Mouse (Mus musculus): Measurements from ENCODE around the gene Asb7. TPM values are rescaled to one million over a fixed set of nuclear protein-coding genes. Genes with fewer than 3 reads are reported as not detected.

The Asb7 gene
- polyA plus RNA-seq, 1 experiment from 2014 or later = 6.8 TPM

Other genes starting within 250 kb of the Asb7 start
- gene Lins1, start 293 bp upstream of the Asb7 start, polyA plus RNA-seq (2016; fragmentation: Nextera tagmentation; extraction: Ambion mirVana) = 6.7 and 7.7 TPM in 2 replicates
- gene Cers3, start 53.9 kb upstream of the Asb7 start, polyA plus RNA-seq (2016; fragmentation: Nextera tagmentation; extraction: Ambion mirVana) = 0.11 and 0.14 TPM in 2 replicates
- gene Adamts17, start 150.1 kb upstream of the Asb7 start, polyA plus RNA-seq (2016; fragmentation: Nextera tagmentation; extraction: Ambion mirVana) = 0.73 and 1.0 TPM in 2 replicates

Data from liver, embryonic 12.5 days (tissue).